Mouse (Mus musculus) liver, embryonic 11.5 days (tissue): ENCODE results near the gene Ttn. TPM values are rescaled to one million over a fixed set of nuclear protein-coding genes. Genes with fewer than 3 reads are reported as not detected.

Experiments
- ATAC-seq: fragments of 200-750 bp; cut with Nextera tagmentation; replicated peaks from 2 replicates; pipeline ENCODE4 v1.8.0; 2017; ENCODE audit warnings: moderate number of reproducible peaks, mild to moderate bottlenecking, moderate TSS enrichment, moderate library complexity; ENCODE audit not compliant: low FRiP score
- DNase-seq: peaks from one replicate; pipeline ENCODE4 v3.0.0-alpha.2; 2017; ENCODE audit warnings: low spot score
- H3K27ac ChIP-seq: fragments of 300-500 bp; sonication (generic); 2 replicates; pipeline ENCODE4 v1.5.1; 2014; ENCODE audit warnings: mild to moderate bottlenecking, low read depth, low read length, control low read depth
- H3K27me3 ChIP-seq: fragments of 300-500 bp; sonication (generic); replicated peaks from 2 replicates; pipeline ENCODE4 v1.6.1; 2014; ENCODE audit warnings: low read length, mixed read lengths; ENCODE audit not compliant: control insufficient read depth, insufficient read depth
- H3K36me3 ChIP-seq: fragments of 300-500 bp; sonication (generic); 2 replicates; pipeline ENCODE4 v1.6.1; 2014; ENCODE audit warnings: mild to moderate bottlenecking, low read length, moderate library complexity, mixed read lengths; ENCODE audit not compliant: control insufficient read depth, insufficient read depth
- H3K4me1 ChIP-seq: fragments of 300-500 bp; sonication (generic); replicated peaks from 2 replicates; pipeline ENCODE4 v1.6.1; 2014; ENCODE audit warnings: low read length, mixed read lengths; ENCODE audit not compliant: control insufficient read depth, insufficient read depth
- H3K4me2 ChIP-seq: fragments of 300-500 bp; sonication (generic); 2 replicates; pipeline ENCODE4 v1.6.1; 2014; ENCODE audit warnings: mild to moderate bottlenecking, control low read depth, moderate library complexity
- H3K4me3 ChIP-seq: fragments of 300-500 bp; sonication (generic); 2 replicates; pipeline ENCODE4 v1.5.1; 2014; ENCODE audit warnings: low read depth, low read length, control low read depth
- H3K9ac ChIP-seq: fragments of 300-500 bp; sonication (generic); 2 replicates; pipeline ENCODE4 v1.6.1; 2014; ENCODE audit warnings: low read depth, low read length, control low read depth
- H3K9me3 ChIP-seq: fragments of 300-500 bp; sonication (generic); 2 replicates; pipeline ENCODE4 v1.6.1; 2016; ENCODE audit warnings: low read length, inconsistent platforms, mixed read lengths; ENCODE audit not compliant: control insufficient read depth
- WGBS: fragments of 180-500 bp; shearing (Covaris S2); extraction: QIAGEN DNeasy Blood & Tissue Kit; methylation state at CpG from one replicate; pipeline ENCODE4 v1.1.7; 2014; 5-methylcytosine and 5-hydroxymethylcytosine counted together
- polyA plus RNA-seq: library from polyadenylated mRNA; unstranded; fragments of >200 nt; fragmentation: Nextera tagmentation; extraction: Ambion mirVana; gene quantifications from 2 replicates; pipeline ENCODE4 v1.2.1, GENCODE M21; 2014

The Ttn gene
- polyA plus RNA-seq, 1 experiment from 2014 or later = 4.5 TPM

GRCm38 (mm10) chr2:76899886-76900285 lies 82.5 kb downstream of the Ttn start:
- no peaks in the 10 kb centered on the region for H3K4me1 ChIP-seq
- no peaks in the 10 kb centered on the region for H3K27me3 ChIP-seq
- WGBS = 90% methylated on average over 11 of the region's 11 CpGs
- no peaks in the 10 kb centered on the region for H3K36me3 ChIP-seq
- DNase-seq = no peak
- H3K4me2 ChIP-seq = no peak overlapping the region
- no peaks in the 10 kb centered on the region for H3K9me3 ChIP-seq
- no peak overlapping the region for H3K4me3 ChIP-seq
- no peak overlapping the region for H3K9ac ChIP-seq
- ATAC-seq = no peak
- H3K27ac ChIP-seq = no peak overlapping the region

GRCm38 (mm10) chr2:76896990-76897389 lies 85.4 kb downstream of the Ttn start:
- Histone ChIP-seq H3K9me3 (no peaks in the 10 kb centered on the region), H3K27ac (no peak overlapping the region), H3K9ac (no peak overlapping the region), H3K4me2 (no peak overlapping the region), H3K27me3 (no peaks in the 10 kb centered on the region), H3K36me3 (no peaks in the 10 kb centered on the region), H3K4me1 (no peaks in the 10 kb centered on the region), H3K4me3 (no peak overlapping the region)
- WGBS = 84% methylated on average over 8 of the region's 8 CpGs
- DNase-seq (no peak), ATAC-seq (no peak)

DNA sequence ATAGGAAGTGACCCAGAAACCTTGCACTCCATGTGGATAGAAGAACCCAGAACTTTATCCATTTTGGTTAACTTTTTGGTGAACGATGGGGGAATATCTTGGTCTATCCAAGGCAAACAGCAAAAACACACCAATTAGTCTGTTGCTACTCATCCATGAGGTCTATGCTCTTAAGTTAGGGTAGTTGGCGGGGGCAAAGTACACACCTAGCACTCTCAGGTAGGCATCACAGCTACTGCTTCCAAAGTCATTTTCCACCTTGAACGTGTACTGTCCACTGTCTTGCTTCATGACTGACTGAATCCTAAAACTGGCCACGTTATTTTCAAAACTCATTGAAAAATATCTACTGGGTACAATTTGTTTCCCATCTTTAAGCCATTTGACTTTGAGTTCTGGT lies 87.0 kb downstream of the Ttn start:
- H3K36me3 ChIP-seq = no peaks in the 10 kb centered on the region
- H3K4me2 ChIP-seq = no peak overlapping the region

GRCm38 (mm10) chr2:76888721-76889120 lies 93.6 kb downstream of the Ttn start:
- H3K36me3 ChIP-seq = no peaks in the 10 kb centered on the region
- no peak overlapping the region for H3K4me2 ChIP-seq
- ATAC-seq = no peak
- H3K4me3 ChIP-seq = no peak overlapping the region
- H3K27me3 ChIP-seq = no peaks in the 10 kb centered on the region
- no peak overlapping the region for H3K9ac ChIP-seq
- no peak overlapping the region for H3K27ac ChIP-seq
- WGBS = 76% methylated on average over 7 of the region's 7 CpGs
- no peaks in the 10 kb centered on the region for H3K9me3 ChIP-seq
- no peaks in the 10 kb centered on the region for H3K4me1 ChIP-seq
- DNase-seq = no peak

More for the DNA sequence above, 87.0 kb downstream of the Ttn start:
- 87% methylated on average over 4 of the region's 4 CpGs for WGBS
- Histone ChIP-seq H3K4me3 (no peak overlapping the region), H3K27ac (no peak overlapping the region), H3K9ac (no peak overlapping the region), H3K9me3 (no peaks in the 10 kb centered on the region), H3K4me1 (no peaks in the 10 kb centered on the region), H3K27me3 (no peaks in the 10 kb centered on the region)
- DNase-seq (no peak), ATAC-seq (no peak)

DNA sequence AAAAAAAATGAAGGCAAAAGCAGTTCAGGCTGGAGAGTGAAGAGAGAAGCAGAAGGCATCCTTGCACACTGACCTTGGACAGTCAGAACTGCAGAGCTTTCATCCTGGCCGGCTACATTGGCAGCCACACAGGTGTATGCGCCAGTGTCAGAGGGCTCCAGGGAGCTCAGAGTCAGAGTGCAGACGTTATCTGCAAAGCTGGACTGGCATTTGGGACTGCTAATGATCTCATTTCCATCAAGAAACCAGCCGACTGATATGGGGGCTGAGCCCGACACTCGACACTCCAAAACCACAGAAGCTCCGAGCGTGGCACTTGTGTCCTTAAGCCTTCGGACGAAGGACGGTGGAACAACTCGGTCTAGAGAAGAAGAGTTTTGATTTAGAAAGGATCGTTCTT lies 96.5 kb downstream of the Ttn start:
- Histone ChIP-seq H3K27ac (no peak overlapping the region), H3K9me3 (no peaks in the 10 kb centered on the region), H3K9ac (no peak overlapping the region), H3K36me3 (no peaks in the 10 kb centered on the region), H3K4me1 (no peaks in the 10 kb centered on the region), H3K4me2 (no peak overlapping the region), H3K27me3 (no peaks in the 10 kb centered on the region), H3K4me3 (no peak overlapping the region)
- 81% methylated on average over 13 of the region's 13 CpGs for WGBS
- DNase-seq = no peak
- ATAC-seq = no peak

DNA sequence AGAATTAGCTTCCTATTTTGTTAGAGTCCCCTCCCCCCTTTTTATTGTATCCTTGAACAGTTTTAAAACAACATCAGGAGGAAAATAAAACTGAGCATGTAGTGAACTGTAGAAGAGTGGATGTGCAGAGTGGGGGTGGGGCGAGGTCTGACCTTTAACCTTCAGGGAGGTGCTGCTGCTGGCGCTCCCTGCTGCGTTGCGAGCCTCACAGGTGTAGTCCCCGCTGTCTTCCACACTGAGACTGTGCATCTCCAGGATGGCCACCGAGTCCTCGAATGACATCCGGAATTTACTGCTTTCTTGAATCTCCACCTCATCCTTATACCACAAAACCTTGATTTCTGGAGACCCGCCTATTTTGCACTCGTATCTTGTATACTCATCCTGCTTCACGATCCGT lies 100.9 kb downstream of the Ttn start:
- Histone ChIP-seq H3K36me3 (no peaks in the 10 kb centered on the region), H3K9ac (no peak overlapping the region), H3K27me3 (no peaks in the 10 kb centered on the region), H3K4me3 (no peak overlapping the region), H3K9me3 (no peaks in the 10 kb centered on the region), H3K4me1 (no peaks in the 10 kb centered on the region), H3K4me2 (no peak overlapping the region), H3K27ac (no peak overlapping the region)
- 84% methylated on average over 12 of the region's 12 CpGs for WGBS
- no peak for DNase-seq
- no peak for ATAC-seq

- Histone ChIP-seq H3K27ac (no peak overlapping the region), H3K4me1 (no peaks in the 10 kb centered on the region), H3K4me2 (no peak overlapping the region), H3K36me3 (no peaks in the 10 kb centered on the region), H3K27me3 (no peaks in the 10 kb centered on the region), H3K9ac (no peak overlapping the region), H3K4me3 (no peak overlapping the region), H3K9me3 (no peaks in the 10 kb centered on the region)
- ATAC-seq (no peak), DNase-seq (no peak)
- WGBS = 85% methylated on average over 12 of the region's 12 CpGs
Observed at GRCm38 (mm10) chr2:76875587-76875986, 106.8 kb downstream of the Ttn start.

- DNase-seq (no peak), ATAC-seq (no peak)
- Histone ChIP-seq H3K4me2 (no peak overlapping the region), H3K27me3 (no peaks in the 10 kb centered on the region), H3K9ac (no peak overlapping the region), H3K9me3 (no peaks in the 10 kb centered on the region), H3K36me3 (no peaks in the 10 kb centered on the region), H3K27ac (no peak overlapping the region), H3K4me1 (no peaks in the 10 kb centered on the region), H3K4me3 (no peak overlapping the region)
- WGBS = 27% methylated on average over 4 of the region's 4 CpGs
Observed at GRCm38 (mm10) chr2:76866928-76867327, 115.4 kb downstream of the Ttn start.

- Histone ChIP-seq H3K36me3 (no peaks in the 10 kb centered on the region), H3K27ac (no peak overlapping the region), H3K9ac (no peak overlapping the region), H3K4me3 (no peak overlapping the region), H3K9me3 (no peaks in the 10 kb centered on the region), H3K4me1 (no peaks in the 10 kb centered on the region), H3K27me3 (no peaks in the 10 kb centered on the region), H3K4me2 (no peak overlapping the region)
- DNase-seq (no peak), ATAC-seq (no peak)
- WGBS = 82% methylated on average over 2 of the region's 2 CpGs
Observed at GRCm38 (mm10) chr2:76865497-76865896, 116.8 kb downstream of the Ttn start.
